Mouse (Mus musculus): ENCODE data around the gene Dnajb7. TPM values are rescaled to one million over a fixed set of nuclear protein-coding genes. Genes with fewer than 3 reads are reported as not detected.

The Dnajb7 gene
- not detected for total RNA-seq (2022)

- no peak for DNase-seq (ENCODE audit: low spot score in 2 of 2)
Observed at GRCm38 (mm10) chr15:81408199-81408598, at the start of gene Dnajb7. Gene Dnajb7, minus strand, starts transcription at chr15:81408299.

- peak in 1 of 2 experiments; percentile 34 for DNase-seq (ENCODE audit: low spot score in 2 of 2)
Observed at GRCm38 (mm10) chr15:81448463-81448862, 40.4 kb upstream of the Dnajb7 start.

- DNase-seq (ENCODE audit: low spot score in 2 of 2): no peak
Observed at GRCm38 (mm10) chr15:81439236-81439635, 31.1 kb upstream of the Dnajb7 start.

GRCm38 (mm10) chr15:81438345-81438744 is 30.2 kb upstream of the Dnajb7 start:
- no peak for DNase-seq (ENCODE audit: low spot score in 2 of 2)

GRCm38 (mm10) chr15:81431195-81431594 is 23.1 kb upstream of the Dnajb7 start:
- DNase-seq (ENCODE audit: low spot score in 2 of 2): no peak

GRCm38 (mm10) chr15:81427947-81428346 is 19.8 kb upstream of the Dnajb7 start:
- no peak for DNase-seq (ENCODE audit: low spot score in 2 of 2)

GRCm38 (mm10) chr15:81425311-81425710 is 17.2 kb upstream of the Dnajb7 start:
- DNase-seq (ENCODE audit: low spot score in 2 of 2): no peak

- no peak for DNase-seq (ENCODE audit: low spot score in 2 of 2)
Observed at GRCm38 (mm10) chr15:81422156-81422681, 14.1 kb upstream of the Dnajb7 start.

GRCm38 (mm10) chr15:81421454-81421853 is 13.4 kb upstream of the Dnajb7 start:
- no peak for DNase-seq (ENCODE audit: low spot score in 2 of 2)

GRCm38 (mm10) chr15:81418065-81418464 is 10.0 kb upstream of the Dnajb7 start:
- DNase-seq (ENCODE audit: low spot score in 2 of 2): no peak

- DNase-seq (ENCODE audit: low spot score in 2 of 2): peak; percentile 50 to 75
Observed at GRCm38 (mm10) chr15:81416763-81417310, 8.7 kb upstream of the Dnajb7 start.

- no peak for DNase-seq (ENCODE audit: low spot score in 2 of 2)
Observed at GRCm38 (mm10) chr15:81405008-81405407, 3.1 kb downstream of the Dnajb7 start.

- DNase-seq (ENCODE audit: low spot score in 2 of 2): peak; percentile 94 to 95
Observed at GRCm38 (mm10) chr15:81399638-81400315, 8.3 kb downstream of the Dnajb7 start, which contains the start of the genes St13 and Xpnpep3. Gene St13, minus strand, starts transcription at chr15:81400077. Gene Xpnpep3, plus strand, starts transcription at chr15:81400138.

- DNase-seq (ENCODE audit: low spot score in 2 of 2): no peak
Observed at GRCm38 (mm10) chr15:81399297-81399637, 8.8 kb downstream of the Dnajb7 start.

- DNase-seq (ENCODE audit: low spot score in 2 of 2): no peak
Observed at GRCm38 (mm10) chr15:81398189-81398588, 9.9 kb downstream of the Dnajb7 start.

- DNase-seq (ENCODE audit: low spot score in 2 of 2): no peak
Observed at GRCm38 (mm10) chr15:81394211-81394915, 13.7 kb downstream of the Dnajb7 start.

- no peak for DNase-seq (ENCODE audit: low spot score in 2 of 2)
Observed at GRCm38 (mm10) chr15:81392997-81393396, 15.1 kb downstream of the Dnajb7 start.

- no peak for DNase-seq (ENCODE audit: low spot score in 2 of 2)
Observed at GRCm38 (mm10) chr15:81386327-81386726, 21.8 kb downstream of the Dnajb7 start.

GRCm38 (mm10) chr15:81378845-81379244 is 29.3 kb downstream of the Dnajb7 start:
- no peak for DNase-seq (ENCODE audit: low spot score in 2 of 2)

- no peak for DNase-seq (ENCODE audit: low spot score in 2 of 2)
Observed at GRCm38 (mm10) chr15:81374621-81375020, 33.5 kb downstream of the Dnajb7 start.

- DNase-seq (ENCODE audit: low spot score in 2 of 2): no peak
Observed at GRCm38 (mm10) chr15:81370356-81370755, 37.7 kb downstream of the Dnajb7 start.

GRCm38 (mm10) chr15:81368601-81369000 is 39.5 kb downstream of the Dnajb7 start:
- no peak for DNase-seq (ENCODE audit: low spot score in 2 of 2)

Measured in gastrocnemius, adult 8-10 months (tissue).